Mouse (Mus musculus) left cerebral cortex, postnatal 25 days (tissue): ENCODE data around the gene 0610012G03Rik. TPM values are rescaled to one million over a fixed set of nuclear protein-coding genes. Genes with fewer than 3 reads are reported as not detected.
A peak's percentile ranks its signal among the peaks of the same experiment; 100 is the strongest.

Source experiments
- DNase-seq, 2 experiments: peaks; one replicate each; pipeline ENCODE4 v3.0.0; 2022; ENCODE audit warnings: low spot score in 2 of 2, mixed read lengths in 1 of 2
- intact Hi-C: fragments of 180-260 bp; cut with DNase I; formaldehyde crosslinking; loops from one replicate; pipeline ENCODE4 v1.15.1; 2025
- total RNA-seq, 2 experiments: library from RNA; stranded (reverse); gene quantifications; 2 replicates each; pipeline ENCODE4 v1.2.3; 2021

The 0610012G03Rik gene
- total RNA-seq, 2 experiments from 2014 or later = 45.3 to 47.3 TPM

GRCm38 (mm10) chr16:31933751-31934549 is 14.3 kb downstream of the 0610012G03Rik start, which contains the start of gene Pigz:
Gene Pigz, plus strand, starts transcription at chr16:31933851.
- DNase-seq = peak; percentile 42 to 45
- intact Hi-C loops = loop anchor here (5.0 kb wide), 1 partner anchor 182 kb away; no protein-coding TSS in a partner anchor

- DNase-seq = peak; percentile 90 to 95
These were observed 15.2 kb downstream of the 0610012G03Rik start for GRCm38 (mm10) chr16:31932840-31933697.

GRCm38 (mm10) chr16:31932255-31932654 is 16.0 kb downstream of the 0610012G03Rik start:
- intact Hi-C loops = loop anchor here (5.0 kb wide), 1 partner anchor 180 kb away; no protein-coding TSS in a partner anchor
- peak in 1 of 2 experiments; percentile 25 for DNase-seq

More at GRCm38 (mm10) chr16:31932840-31933697, 15.2 kb downstream of the 0610012G03Rik start:
- intact Hi-C loops = loop anchor here (5.0 kb wide), 1 partner anchor 181 kb away; no protein-coding TSS in a partner anchor

- intact Hi-C loops = loop anchor here (5.0 kb wide), 1 partner anchor 179 kb away; no protein-coding TSS in a partner anchor
- peak; percentile 33 to 36 for DNase-seq
These were observed 17.0 kb downstream of the 0610012G03Rik start for GRCm38 (mm10) chr16:31931330-31931729.

GRCm38 (mm10) chr16:31927412-31927811 is 20.9 kb downstream of the 0610012G03Rik start:
- intact Hi-C loops = no loop called here
- DNase-seq = no peak

GRCm38 (mm10) chr16:31926547-31927182 is 21.6 kb downstream of the 0610012G03Rik start:
- intact Hi-C loops = no loop called here
- no peak for DNase-seq

GRCm38 (mm10) chr16:31926091-31926490 is 22.2 kb downstream of the 0610012G03Rik start:
- intact Hi-C loops = no loop called here
- DNase-seq = no peak

GRCm38 (mm10) chr16:31924368-31924767 is 23.9 kb downstream of the 0610012G03Rik start:
- no peak for DNase-seq
- intact Hi-C loops = no loop called here

- intact Hi-C loops = loop anchor here (1.0 to 2.0 kb wide), 2 partner anchors 39 to 167 kb away; partner anchors contain the start of gene Meltf
- DNase-seq = peak; percentile 92 to 96
These were observed 30.0 kb downstream of the 0610012G03Rik start for GRCm38 (mm10) chr16:31918248-31918724.

- no peak for DNase-seq
- intact Hi-C loops = loop anchor here (1.0 to 2.0 kb wide), 2 partner anchors 39 to 166 kb away; partner anchors contain the start of gene Meltf
These were observed 30.5 kb downstream of the 0610012G03Rik start for GRCm38 (mm10) chr16:31917776-31918175.

- no peak for DNase-seq
- intact Hi-C loops = no loop called here
These were observed 37.9 kb downstream of the 0610012G03Rik start for GRCm38 (mm10) chr16:31910281-31910847.

- peak; percentile 53 to 94 for DNase-seq
- intact Hi-C loops = loop anchor here (1.0 to 10.0 kb wide), 5 partner anchors 11 to 447 kb away; no protein-coding TSS in a partner anchor
These were observed 39.3 kb downstream of the 0610012G03Rik start for GRCm38 (mm10) chr16:31908959-31909358.

- intact Hi-C loops = loop anchor here (5.0 to 10.0 kb wide), 3 partner anchors 145 to 445 kb away; no protein-coding TSS in a partner anchor
- peak in 1 of 2 experiments; percentile 44 for DNase-seq
These were observed 41.4 kb downstream of the 0610012G03Rik start for GRCm38 (mm10) chr16:31906896-31907295.

- intact Hi-C loops = loop anchor here (5.0 to 10.0 kb wide), 3 partner anchors 144 to 444 kb away; no protein-coding TSS in a partner anchor
- peak in 1 of 2 experiments; percentile 66 for DNase-seq
These were observed 42.1 kb downstream of the 0610012G03Rik start for GRCm38 (mm10) chr16:31905891-31906825.

GRCm38 (mm10) chr16:31905331-31905730 is 43.0 kb downstream of the 0610012G03Rik start:
- no peak for DNase-seq
- intact Hi-C loops = loop anchor here (5.0 to 10.0 kb wide), 3 partner anchors 143 to 443 kb away; no protein-coding TSS in a partner anchor

GRCm38 (mm10) chr16:31903239-31903638 is 45.1 kb downstream of the 0610012G03Rik start:
- intact Hi-C loops = loop anchor here (10.0 kb wide), 1 partner anchor 308 kb away; no protein-coding TSS in a partner anchor
- DNase-seq = peak in 1 of 2 experiments; percentile 84

GRCm38 (mm10) chr16:31901886-31902285 is 46.4 kb downstream of the 0610012G03Rik start:
- DNase-seq = no peak
- intact Hi-C loops = loop anchor here (10.0 kb wide), 1 partner anchor 307 kb away; no protein-coding TSS in a partner anchor
